Mouse (Mus musculus) cerebellum, adult 11-12 months (tissue): ENCODE measurements at regions not wholly inside any gene's neighbourhood (a gene's known extent, or its start where the extent isn't known, plus 50 kb on each side); places are given as distances from the start of the nearest gene placed in this dataset.

Source experiments
- DNase-seq: peaks from one replicate; pipeline ENCODE4 v3.0.0; 2022

DNA sequence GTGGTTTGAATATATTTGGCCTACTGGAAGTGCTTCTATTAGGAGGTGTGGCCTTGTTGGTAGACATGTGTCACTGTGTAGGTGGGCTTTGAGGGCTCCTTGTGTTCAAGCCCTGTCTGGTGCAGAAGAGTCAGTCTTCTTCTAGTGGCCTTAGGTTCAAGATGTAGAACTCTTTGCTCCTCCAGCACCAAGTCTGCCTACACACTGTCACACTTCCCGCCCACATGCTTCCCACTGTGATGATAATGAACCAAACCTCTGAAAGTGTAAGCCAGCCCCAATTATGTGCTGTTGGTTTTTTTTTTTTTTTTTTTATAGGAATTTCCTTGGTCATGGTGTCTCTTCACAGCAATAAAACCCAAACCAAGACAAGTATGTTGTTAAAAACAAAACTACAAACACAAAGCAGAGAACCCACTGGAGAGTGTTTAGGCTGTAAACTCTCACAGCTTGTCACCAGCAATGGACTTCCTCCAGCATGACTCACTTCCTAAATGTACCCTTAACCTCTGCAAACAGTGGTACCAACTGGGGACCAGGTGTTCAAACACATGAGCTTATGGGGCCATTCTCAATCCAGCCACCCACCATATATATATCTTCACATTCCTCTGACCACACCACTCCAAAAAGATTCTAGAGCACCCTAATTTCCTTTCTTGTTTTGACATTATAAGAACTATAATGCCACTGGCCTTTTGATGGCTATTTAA is 74.0 kb upstream of the Camk1g start:
- no peak for DNase-seq

DNA sequence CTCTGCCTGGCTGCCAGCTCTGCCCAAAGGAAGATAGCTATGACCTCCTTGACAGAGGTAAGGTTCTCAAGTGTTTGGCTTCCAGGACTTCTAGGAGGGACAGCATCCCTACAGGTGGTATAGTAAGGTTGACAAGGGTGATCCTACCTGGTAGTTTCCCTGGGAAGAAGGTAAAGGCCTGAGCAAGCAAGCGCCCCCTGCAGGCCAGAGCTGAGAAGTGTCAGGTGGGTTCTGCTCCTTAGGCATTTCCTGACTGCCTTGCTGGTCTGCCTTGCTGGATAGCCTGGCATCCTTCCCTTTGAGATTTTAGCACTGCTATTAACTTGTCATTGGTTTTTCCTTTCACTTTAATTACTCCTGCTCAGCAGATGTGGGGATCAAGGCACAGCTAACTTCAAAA is 70.4 kb upstream of the Camk1g start:
- no peak for DNase-seq

DNA sequence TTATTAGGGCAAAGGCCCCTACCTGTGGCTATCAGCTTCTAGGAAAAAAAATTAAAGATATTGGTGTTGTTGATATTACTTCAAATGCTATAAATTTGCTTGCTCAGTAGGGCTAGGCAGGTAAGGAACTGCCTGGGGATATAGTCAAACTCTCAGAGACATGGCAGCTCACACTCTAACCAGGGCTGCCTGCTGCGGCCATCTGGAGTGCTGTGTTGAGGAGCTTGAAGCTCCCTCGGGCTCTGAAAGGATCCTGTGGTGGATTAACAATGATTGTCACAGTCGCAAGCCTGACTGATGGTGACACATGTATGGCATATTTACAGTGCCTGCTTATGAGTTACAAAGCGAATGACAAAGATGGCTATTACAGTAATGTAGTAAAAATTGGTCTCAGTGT is 64.2 kb upstream of the Camk1g start:
- no peak for DNase-seq

DNA sequence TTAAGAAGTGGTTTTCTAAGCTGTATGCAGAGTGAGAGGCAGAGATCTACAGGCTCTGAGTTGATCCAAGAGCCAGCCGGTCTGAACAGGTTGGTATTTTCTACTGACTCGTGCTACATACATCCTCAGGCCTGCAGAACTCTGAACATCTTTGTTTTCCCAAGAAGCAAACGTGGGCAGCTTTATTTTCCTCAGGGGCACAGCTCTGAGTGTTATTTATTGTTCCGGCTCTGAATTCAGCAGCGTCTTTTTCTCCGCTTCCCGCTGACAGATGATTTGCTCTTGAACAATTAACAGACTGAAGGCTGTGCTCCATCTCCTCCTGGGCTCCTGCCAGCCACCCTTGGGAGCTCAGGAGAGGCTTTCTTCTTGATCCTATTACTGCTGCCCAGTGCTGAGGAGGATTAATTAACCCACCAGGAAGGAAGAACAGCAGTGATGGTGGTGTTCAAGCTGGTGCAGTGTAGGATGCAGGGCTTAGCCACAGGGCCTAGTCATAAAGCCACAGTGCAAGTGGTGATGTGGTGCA is 63.5 kb upstream of the Camk1g start:
- peak; percentile 17 for DNase-seq

DNA sequence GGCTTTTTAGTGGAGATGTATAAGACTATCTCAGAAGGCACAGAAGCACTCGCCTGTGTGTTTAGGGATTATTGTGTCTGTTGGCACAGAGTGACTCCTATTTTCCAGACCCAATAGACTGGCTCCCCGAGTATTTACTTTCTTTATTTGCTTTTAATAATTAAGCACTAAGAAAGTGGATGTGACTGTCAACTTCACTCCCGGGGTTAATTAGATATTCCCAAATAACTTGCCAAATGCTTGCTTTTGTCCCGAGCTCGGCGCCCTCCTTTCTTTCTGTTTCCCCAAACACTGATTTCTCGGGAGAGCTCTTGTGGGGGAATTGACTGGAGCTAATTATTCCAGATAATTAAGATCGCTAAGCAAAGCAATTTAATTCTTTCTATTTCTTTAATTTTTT is 60.1 kb upstream of the Camk1g start:
- DNase-seq, result no peak

DNA sequence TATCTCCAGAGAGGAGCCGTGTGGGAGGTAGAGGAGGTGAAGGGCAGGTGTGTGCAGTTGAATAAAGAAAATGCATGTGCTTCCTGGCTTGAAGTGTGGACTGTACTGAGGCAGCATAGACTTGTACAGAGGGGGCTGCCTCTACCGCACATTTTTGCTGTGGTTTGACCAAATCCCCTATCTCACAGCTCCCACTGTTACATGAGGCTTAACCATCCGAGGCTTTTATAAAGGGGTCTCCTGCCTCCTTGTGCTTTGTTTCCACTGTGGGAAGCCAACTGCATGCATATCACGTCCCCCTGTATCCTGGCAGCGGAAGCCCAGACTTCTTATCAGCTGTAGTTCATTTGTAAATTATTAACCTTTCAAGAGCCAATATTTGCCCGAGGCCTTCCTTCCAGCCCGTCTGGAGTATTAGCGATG is 53.6 kb upstream of the Camk1g start:
- no peak for DNase-seq

DNA sequence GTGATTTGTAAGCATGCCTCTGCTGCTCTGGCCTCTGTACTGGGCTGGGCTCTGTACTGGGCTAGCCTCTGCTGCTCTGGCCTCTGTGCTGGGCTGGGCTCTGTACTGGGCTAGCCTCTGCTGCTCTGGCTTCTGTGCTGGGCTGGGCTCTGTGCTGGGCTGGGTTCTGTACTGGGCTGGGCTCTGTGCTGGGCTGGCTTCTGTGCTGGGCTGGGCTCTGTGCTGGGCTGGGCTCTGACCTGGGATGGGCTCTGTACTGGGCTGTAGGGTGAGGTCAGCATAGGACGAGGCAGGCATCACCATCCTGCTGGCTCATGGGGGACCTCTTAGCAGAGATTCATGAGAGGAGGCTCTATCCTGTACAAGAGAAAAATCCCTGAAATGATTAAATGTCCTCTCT is 52.8 kb upstream of the Camk1g start:
- DNase-seq, result no peak

DNA sequence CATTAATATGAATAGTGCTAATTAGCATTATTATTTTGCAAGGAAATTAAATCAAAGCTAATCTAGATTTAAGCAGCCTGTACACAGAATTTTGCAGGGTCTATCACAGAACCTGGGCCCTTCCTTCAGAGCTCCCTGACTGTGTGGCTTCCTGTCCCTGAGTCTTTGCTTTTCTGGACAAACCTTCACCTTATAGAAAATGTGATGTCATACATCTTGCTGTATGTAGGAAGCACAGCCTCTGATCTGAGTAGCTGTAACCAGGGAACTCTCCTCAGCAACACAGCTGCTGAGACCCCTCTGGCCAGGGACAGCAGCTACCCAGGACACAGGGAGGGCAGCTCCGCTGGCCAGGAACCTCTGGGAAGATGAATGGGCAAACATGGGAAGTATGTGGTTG is 51.7 kb upstream of the Camk1g start:
- DNase-seq, result no peak

DNA sequence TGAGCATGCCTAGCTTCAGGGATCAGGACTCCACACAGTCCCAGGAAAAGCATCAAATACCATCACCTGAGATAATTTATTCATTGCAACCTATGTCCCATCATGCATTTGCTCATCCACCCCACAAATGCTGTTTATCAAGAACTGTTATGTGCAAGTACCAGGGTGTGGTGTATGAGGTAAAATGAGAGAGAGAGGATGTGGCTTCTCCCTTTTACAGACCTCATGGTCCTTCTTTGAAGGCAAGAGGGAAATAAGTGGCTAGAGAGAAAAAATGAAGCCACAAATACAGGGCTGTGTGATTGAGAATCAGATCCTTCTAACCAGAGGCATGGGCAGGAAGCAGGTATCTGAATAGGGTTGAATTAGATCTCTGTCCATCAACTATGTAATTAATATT is 51.3 kb upstream of the Camk1g start:
- no peak for DNase-seq
